Mouse (Mus musculus) stomach, adult 2 months (tissue): Measurements from ENCODE around the gene Ywhaq. TPM values are rescaled to one million over a fixed set of nuclear protein-coding genes. Genes with fewer than 3 reads are reported as not detected.

Experiments
- polyA plus RNA-seq: library from polyadenylated mRNA; depleted of rRNA; stranded (reverse); fragments of >200 nt; gene quantifications from 2 replicates; pipeline ENCODE4 v1.2.3, GENCODE M21; 2012; rRNA removed

The Ywhaq gene
- 19.8 and 20.6 TPM in 2 replicates for polyA plus RNA-seq

DNA sequence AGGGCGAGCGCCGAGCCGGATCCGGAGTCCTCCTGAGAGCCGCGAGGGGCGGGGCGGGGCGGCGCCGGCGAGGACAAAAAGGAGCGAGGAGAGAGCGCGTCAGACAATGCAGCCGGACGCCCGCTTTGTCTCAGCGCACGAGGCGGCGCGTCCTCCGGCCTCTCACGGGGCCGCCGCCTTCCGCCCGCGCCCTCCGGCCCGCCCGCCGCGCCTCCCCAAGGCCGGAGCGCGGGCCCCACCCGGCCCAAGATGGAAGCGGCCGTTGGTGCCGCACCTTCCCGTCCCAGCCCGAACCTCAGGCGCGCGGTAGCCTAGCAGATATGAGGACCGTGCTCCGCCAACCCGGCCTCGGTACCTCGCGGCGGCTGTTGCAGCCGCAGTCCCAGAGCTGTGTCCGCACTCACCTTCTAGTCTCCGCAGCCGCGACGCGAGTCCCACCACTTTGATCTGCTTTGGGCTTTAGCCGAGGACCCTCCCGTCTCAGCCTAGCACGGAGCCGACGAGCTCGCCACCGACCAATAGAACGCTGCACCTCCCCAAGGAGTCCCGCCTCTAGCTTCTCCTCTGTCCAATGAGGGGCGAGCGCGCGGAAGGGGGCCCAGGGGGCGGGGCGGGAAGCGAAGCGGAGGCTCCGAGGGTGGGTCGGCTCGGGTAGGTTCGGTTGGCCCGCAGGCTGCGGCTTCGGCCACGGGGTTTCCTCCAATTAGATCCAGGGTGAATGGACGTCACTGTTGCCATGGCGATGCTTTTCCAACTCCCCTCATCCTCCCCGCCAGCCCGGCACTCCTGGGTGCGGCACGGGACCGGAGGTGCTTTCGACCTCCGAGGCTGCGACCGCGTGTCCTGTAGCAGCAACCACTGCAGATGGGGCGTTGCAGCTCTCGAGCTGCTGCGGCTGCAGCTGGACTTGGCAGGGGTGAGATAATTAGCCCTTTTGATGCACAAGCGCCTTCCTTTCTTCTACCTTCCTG, at the start of gene Ywhaq:
Gene Ywhaq (minus strand): TSS at position 538 of the 971 bp plus-strand sequence.

DNA sequence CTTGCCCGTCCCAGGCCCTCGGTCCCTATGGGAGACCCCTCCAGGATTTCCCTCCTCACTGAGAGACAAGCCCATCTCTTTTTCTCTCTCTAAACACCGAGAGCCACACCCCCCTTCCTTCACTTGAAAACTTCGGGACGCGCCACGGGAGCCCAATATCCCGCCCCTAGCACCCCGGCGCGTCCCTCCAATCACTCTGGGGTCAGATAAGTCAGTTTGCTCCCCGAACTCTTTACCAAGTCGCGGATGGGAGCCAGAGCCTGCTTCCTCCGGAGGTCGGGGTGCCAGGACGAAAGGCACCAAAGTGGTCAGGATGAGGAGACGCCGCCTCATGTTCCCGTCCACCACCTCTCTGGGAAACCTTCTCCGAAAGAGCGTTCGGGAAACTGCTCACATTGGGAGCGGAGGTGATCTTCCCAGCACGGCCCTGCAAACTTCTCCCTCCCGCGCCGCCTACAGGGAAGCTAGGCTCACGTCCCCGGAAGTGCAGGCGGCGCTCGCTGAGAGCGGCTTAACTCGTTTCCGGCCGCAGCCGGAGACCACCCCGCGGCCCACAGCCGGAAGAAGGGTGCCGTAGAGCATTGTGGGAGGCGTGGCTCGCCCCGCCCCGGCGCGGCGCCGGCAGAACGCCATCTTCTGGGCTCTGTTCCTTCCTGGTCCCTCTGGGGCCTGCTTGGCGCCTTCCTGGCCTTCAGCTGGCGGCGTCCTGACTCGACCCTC, 44.2 kb downstream of the Ywhaq start, which contains the start of gene Adam17:
Gene Adam17 (minus strand): TSS at position 533 of the 720 bp plus-strand sequence.

Other genes with a start within 250 kb of the Ywhaq start
- 2.7 and 5.3 TPM in 2 replicates for gene Cpsf3, start 132.2 kb downstream of the Ywhaq start, polyA plus RNA-seq
- 2.8 and 3.3 TPM in 2 replicates for gene Itgb1bp1, start 131.4 kb downstream of the Ywhaq start, polyA plus RNA-seq
- 19.1 and 28.6 TPM in 2 replicates for gene Iah1, start 101.2 kb downstream of the Ywhaq start, polyA plus RNA-seq
- 6.0 and 11.8 TPM in 2 replicates for gene Adam17, start 44.0 kb downstream of the Ywhaq start, polyA plus RNA-seq